Mouse (Mus musculus): ENCODE data around the gene Fam107b.

- TF ChIP-seq CTCF (IDR thresholded peaks at IDR 0.05; ENCODE audit: low read depth, low read length) = no peak
- no peak for TF ChIP-seq GATA2 (IDR thresholded peaks at IDR 0.05; ENCODE audit: borderline replicate concordance, low read depth, low read length)
These were observed 240.0 kb downstream of the Fam107b start for GRCm38 (mm10) chr2:3810321-3810720.
